Mouse (Mus musculus) urinary bladder, postnatal 25 days (tissue): Measurements from ENCODE around the gene Vhl.
A peak's percentile ranks its signal among the peaks of the same experiment; 100 is the strongest.

Experiments used
- DNase-seq: peaks from one replicate; pipeline ENCODE4 v3.0.0; 2022; ENCODE audit warnings: low spot score

Gene Vhl

DNA sequence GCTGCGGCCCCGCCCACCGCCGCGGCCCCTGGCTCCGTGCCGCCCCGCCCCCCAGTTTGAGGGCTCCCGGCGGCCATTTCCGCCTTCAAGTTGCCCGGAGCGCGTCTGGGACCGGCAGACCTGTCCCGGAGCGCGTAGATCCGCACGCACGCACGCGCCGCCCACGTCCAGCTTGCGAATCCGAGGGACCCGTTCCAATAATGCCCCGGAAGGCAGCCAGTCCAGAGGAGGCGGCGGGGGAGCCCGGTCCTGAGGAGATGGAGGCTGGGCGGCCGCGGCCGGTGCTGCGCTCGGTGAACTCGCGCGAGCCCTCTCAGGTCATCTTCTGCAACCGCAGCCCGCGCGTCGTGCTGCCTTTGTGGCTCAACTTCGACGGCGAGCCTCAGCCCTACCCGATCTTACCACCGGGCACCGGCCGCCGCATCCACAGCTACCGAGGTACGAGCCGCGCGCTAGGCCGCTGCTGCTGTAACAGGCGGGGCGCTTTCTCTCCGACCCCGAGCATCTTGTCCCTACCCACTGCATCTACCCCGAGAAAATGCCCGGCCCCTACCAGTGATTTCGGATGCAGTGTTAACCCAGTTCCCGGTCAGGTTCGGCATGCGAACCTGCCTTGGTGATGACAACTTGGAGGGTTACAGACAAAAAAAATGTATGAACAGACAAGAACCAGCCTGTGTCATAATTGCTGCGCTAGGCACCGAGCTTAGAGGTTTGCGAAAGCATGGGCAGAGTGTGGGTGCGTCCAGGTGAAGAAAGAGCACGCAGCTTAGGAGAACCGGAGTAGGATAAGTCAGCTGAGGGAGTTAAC lies at the start of gene Vhl:
TSS of gene Vhl (plus strand) at position 19 of the 811 bp plus-strand sequence.
- DNase-seq = peak; percentile 85

GRCm38 (mm10) chr6:113576044-113576443 lies 47.7 kb upstream of the Vhl start:
- DNase-seq = no peak

GRCm38 (mm10) chr6:113579306-113579705 lies 44.5 kb upstream of the Vhl start:
- DNase-seq = no peak

DNA sequence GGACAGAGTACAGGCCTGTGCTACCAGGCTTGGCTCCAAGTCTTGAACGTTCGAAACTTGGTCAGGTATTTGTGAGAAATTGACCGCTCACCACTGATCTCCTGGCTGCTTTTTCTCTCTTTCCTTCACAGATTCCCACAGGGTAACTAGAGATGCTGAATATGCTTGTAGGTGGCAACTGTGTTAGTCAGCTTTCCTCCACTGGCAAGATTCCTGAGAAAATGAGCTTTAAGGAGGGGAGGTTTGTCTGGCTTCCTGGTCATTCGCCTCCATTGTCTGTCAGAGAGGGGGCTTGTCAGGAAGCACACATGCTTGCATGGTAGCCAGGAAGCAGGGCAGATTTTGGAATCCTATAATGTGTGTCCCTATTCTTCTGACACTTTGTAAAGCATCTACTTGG lies 40.7 kb upstream of the Vhl start:
- no peak for DNase-seq

GRCm38 (mm10) chr6:113585065-113585464 lies 38.7 kb upstream of the Vhl start:
- DNase-seq = no peak

DNA sequence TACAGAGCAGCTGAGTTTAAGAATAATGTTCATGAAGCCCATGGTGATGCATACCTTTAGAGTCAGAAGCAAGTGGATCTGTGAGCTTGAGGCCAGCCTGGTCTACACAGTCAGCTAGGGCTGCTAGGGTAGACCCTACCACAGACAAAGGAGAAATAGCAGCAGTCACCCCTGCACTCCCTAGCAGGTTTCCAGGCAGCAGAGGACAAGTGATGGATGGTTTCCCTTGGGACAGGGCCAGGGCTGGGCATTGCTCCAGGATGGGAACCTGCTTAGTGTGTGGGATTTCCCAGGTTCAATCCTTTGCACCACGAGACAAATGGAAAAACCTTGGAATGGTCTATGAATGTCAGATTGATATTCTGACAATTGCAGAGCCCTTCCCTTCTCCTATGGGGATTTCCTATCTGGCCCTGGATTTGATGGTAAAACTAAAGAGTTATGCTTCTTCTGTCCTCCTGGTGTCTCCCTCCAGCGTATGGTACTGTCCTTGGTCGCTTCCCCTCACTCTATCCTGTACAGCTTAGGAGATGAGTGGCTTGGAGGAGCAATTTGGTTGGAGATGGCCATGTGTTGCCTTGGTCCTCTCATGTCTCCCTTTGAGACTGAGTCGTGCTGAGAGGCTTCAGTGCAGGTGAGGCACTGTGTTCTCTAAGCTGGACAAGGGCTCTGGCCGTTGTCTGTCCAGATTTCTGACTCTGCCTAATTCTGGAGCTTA lies 37.1 kb upstream of the Vhl start:
- DNase-seq = no peak

DNA sequence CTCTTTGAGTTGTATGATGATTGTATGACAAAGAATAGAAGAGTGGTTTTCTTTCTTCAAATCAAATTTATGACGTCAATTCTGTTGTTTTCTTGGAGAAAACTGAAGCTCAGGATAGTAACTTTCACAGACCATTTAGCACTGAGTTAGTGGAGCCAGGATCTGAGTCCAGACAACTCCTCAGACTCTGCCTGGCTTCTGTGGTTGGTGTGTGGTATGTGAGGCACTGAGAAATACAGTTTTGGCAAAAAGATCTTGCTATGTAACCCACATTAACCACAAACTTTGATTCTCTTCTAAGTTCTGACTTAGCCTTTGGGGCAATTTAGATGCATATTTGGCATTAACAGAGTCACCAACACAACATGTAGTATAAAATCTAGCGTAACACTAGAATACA lies 31.1 kb upstream of the Vhl start:
- DNase-seq = no peak

GRCm38 (mm10) chr6:113597945-113598344 lies 25.8 kb upstream of the Vhl start:
- no peak for DNase-seq

- DNase-seq = no peak
These were observed 23.9 kb upstream of the Vhl start for GRCm38 (mm10) chr6:113599833-113600232.

DNA sequence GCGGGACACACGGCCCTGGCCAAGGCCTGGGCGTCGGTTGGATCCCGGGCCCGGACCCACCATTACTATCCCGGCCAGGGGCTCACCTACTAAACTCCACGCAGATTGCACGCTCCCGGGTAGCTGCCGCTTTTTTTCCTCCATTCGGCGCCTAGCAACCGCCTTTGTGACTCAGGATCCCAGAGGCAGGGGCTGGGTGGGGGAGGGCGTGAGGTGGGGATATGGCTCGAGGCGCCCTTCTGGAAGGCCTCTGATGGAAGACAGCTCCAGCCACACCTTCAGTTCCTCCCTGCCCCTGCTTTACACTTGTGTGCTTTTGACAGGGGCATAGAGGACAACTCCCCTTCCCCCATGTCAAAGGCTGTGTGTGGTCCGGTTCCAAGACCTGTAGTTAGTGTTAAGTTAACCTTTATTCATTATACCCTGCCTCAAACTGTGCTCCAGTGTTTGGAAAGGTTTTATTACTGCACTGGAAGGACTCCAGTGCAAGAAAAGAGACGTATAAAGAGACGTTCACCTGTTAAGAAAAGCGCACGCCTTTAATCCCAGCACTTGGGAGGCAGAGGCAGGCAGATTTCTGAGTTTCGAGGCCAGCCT lies 23.1 kb upstream of the Vhl start, which contains the start of gene Fancd2os:
TSS of gene Fancd2os (minus strand) at position 173 of the 597 bp plus-strand sequence.
- no peak for DNase-seq

DNA sequence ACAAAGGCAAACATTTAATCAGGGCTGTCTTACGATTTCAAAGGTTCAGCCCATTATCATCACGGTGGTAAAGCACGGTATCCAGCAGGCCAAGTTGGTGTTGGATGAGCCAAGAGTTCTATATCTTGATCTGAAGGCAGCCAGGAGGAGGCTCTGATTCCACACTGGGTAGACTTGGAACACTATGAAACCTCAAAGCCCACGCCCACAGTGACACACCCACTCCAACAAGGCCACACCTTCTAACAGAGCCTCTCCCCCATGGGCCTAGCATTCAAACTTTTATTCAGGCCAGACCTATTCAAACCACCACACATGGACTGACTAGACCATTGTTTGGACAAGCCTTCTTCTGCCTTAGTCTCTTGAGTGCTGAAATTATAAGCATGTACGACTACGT lies 20.9 kb upstream of the Vhl start:
- no peak for DNase-seq

- DNase-seq = no peak
These were observed 19.8 kb upstream of the Vhl start for GRCm38 (mm10) chr6:113603993-113604392.

DNA sequence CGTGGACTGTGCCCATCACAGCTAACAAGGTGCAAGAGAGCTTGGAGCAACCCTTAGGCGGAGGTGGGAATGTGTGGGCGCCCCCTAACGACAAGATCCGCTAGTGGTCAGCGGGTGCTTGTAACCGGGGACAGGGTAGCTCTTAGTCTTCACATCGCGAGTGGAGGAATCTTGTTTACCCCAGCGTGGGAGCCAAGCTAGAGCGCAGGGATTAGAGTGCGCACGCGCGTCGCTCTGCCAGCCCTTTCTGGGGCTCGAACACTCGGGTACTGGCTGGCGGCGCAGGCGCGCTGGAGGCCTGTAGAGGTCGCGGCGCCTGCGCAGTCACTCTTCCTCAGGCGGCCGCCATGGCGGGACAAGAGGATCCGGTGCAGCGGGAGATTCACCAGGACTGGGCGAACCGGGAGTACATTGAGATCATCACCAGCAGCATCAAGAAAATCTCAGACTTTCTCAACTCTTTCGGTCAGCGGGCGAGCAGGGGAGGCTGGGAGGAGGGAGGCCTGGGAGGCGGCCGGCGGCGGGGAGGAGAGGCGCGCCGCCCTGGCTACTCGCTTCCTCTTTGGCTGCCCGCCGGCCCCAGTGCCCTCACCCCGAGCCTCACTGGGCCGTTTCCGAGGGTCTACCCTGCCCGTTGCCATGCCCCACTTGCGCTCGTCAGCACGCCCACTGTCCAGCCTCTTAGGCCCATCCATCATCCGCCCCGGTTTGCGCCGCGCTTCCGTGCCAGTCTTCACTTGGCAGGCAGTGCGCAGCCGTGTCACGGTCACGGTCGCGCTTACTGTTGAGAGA lies 19.1 kb upstream of the Vhl start, which contains the start of gene Brk1:
TSS of gene Brk1 (plus strand) at position 341 of the 792 bp plus-strand sequence.
- DNase-seq = peak; percentile 84

DNA sequence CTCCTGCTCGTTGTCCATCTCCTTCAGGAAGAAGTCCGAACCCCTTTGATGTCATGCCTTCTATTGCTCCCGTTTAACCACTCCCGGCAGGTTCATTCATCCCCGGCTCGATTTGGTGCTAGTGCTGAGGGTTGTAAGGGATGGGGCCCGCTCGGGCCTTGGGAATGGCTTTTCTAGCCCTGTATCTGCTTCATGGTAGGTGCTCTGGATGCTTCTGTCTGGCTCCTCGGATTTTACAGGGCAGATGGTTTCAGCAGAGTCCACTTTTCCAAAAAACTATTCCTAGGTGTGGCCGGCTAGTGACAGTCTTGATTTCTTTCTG lies 18.6 kb upstream of the Vhl start:
- DNase-seq = no peak

GRCm38 (mm10) chr6:113608871-113609270 lies 14.9 kb upstream of the Vhl start:
- DNase-seq = no peak

- DNase-seq = no peak
These were observed 14.5 kb upstream of the Vhl start for GRCm38 (mm10) chr6:113609293-113609692.

GRCm38 (mm10) chr6:113612258-113612969 lies 11.3 kb upstream of the Vhl start:
- no peak for DNase-seq

- no peak for DNase-seq
These were observed 9.6 kb upstream of the Vhl start for GRCm38 (mm10) chr6:113614152-113614551.

GRCm38 (mm10) chr6:113614997-113615396 lies 8.8 kb upstream of the Vhl start:
- no peak for DNase-seq

DNA sequence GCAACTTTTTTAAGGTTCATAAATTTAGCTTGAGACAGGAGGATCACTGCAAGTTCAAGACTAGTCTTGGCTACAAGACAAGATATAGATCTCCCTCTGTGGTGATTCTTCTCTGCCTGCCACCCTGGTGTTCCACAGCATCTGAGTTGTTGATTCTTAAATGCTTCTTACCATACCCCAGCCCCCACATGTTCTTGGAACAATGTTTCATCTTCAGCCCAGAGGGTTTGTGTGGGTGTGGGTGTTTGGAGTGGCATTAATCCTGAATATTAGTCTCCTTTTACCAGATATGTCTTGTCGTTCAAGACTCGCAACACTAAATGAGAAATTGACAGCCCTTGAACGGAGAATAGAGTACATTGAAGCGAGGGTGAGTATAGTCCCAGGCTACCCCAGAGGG lies 8.3 kb upstream of the Vhl start:
- no peak for DNase-seq

DNA sequence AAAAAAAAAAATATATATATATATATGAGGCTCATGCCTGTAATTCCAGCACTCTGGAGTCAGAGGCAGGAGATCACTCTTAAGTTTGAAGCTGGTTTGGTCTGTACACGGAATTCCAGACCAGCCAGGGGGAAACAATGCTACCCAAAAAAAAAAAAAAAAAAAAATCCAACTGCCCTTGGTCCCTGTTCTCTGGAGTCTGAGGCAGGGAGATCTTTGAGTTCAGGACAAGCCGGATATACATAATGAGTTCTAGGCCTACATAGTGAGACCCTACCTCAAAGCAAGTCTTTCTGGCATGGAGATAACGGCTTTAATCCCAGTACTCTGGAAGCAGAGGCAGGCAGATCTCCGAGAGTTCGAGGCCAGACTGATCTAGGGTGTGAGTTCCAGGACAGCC lies 373 bp upstream of the Vhl start:
- DNase-seq = no peak
